Mouse (Mus musculus): ENCODE results near the gene Cct3. TPM values are rescaled to one million over a fixed set of nuclear protein-coding genes. Genes with fewer than 3 reads are reported as not detected.
A peak's percentile ranks its signal among the peaks of the same experiment; 100 is the strongest.
"Not testable (repeated sequence)": the region's sequence is repeated elsewhere in the genome, so short reads cannot be mapped to it uniquely, and the experiment has no call there.

The Cct3 gene
- total RNA-seq, 1 experiment = 920 TPM

- Histone ChIP-seq H3K36me3 (ENCODE audit: control insufficient read depth, insufficient read depth, low read length, poor library complexity, severe bottlenecking) (peaks cover 9% of the 10 kb centered on the region; the same call in 1 of the 2 replicates), H3K4me3 (ENCODE audit: insufficient read depth in 1 of 2, low read depth in 1 of 2, low read length in 2 of 2, poor library complexity in 1 of 2, severe bottlenecking in 1 of 2) (no peak within 1 kb of the TSS), H3K9ac (ENCODE audit: insufficient read depth, low read depth, low read length, poor library complexity, severe bottlenecking) (no peak within 1 kb of the TSS), H3K27ac (ENCODE audit: insufficient read depth, low read depth, low read length, poor library complexity, severe bottlenecking) (no peak within 1 kb of the TSS), H3K4me1 (ENCODE audit: control insufficient read depth in 2 of 2, insufficient read depth in 2 of 2, low read length in 2 of 2, poor library complexity in 1 of 2) (peaks cover 3 to 8% of the 10 kb centered on the region in 2 experiments), H3K9me3 (ENCODE audit: control insufficient read depth, insufficient read depth, low read depth, low read length) (no peaks in the 10 kb centered on the region)
- in situ Hi-C loops (cut with MboI; ENCODE audit: low sequenced_read_pairs in 2 of 2, unreplicated experiment in 2 of 2) = no loop called here
- TF ChIP-seq MAFK (IDR thresholded peaks at IDR 0.05; ENCODE audit: insufficient read depth, low read depth, low read length) (no peak), ZNF384 (IDR thresholded peaks at IDR 0.05; ENCODE audit: low read depth, low read length) (no peak), CHD2 (IDR thresholded peaks at IDR 0.05; ENCODE audit: low read depth, low read length) (no peak), ZC3H11A (IDR thresholded peaks at IDR 0.05; ENCODE audit: borderline replicate concordance, low read depth, low read length) (no peak), HCFC1 (IDR thresholded peaks at IDR 0.05; ENCODE audit: borderline replicate concordance, insufficient read depth, low read length) (no peak)
- no peak for DNase-seq (ENCODE audit: low read depth, low spot score)
Observed at GRCm38 (mm10) chr3:88287110-88287509, 9.8 kb upstream of the Cct3 start, which contains the start of gene Gm38392. Gene Gm38392 (minus strand): TSS chr3:88287210.

- H3K9ac ChIP-seq (ENCODE audit: insufficient read depth, low read depth, low read length, poor library complexity, severe bottlenecking); in situ Hi-C loops (cut with MboI; ENCODE audit: low sequenced_read_pairs in 2 of 2, unreplicated experiment in 2 of 2); DNase-seq (ENCODE audit: low read depth, low spot score): not testable (repeated sequence)
Observed at GRCm38 (mm10) chr3:88288133-88288713, 8.7 kb upstream of the Cct3 start.

GRCm38 (mm10) chr3:88291970-88292369, 4.9 kb upstream of the Cct3 start:
- no peak for DNase-seq (ENCODE audit: low read depth, low spot score)
- Histone ChIP-seq H3K4me1 (ENCODE audit: control insufficient read depth in 2 of 2, insufficient read depth in 2 of 2, low read length in 2 of 2, poor library complexity in 1 of 2) (peaks cover 3 to 5% of the 10 kb centered on the region in 2 experiments; a peak in 3 of 4 replicates), H3K9me3 (ENCODE audit: control insufficient read depth, insufficient read depth, low read depth, low read length) (no peaks in the 10 kb centered on the region), H3K4me3 (ENCODE audit: insufficient read depth in 1 of 2, low read depth in 1 of 2, low read length in 2 of 2, poor library complexity in 1 of 2, severe bottlenecking in 1 of 2) (no peak overlapping the region), H3K27ac (ENCODE audit: insufficient read depth, low read depth, low read length, poor library complexity, severe bottlenecking) (no peak overlapping the region), H3K36me3 (ENCODE audit: control insufficient read depth, insufficient read depth, low read length, poor library complexity, severe bottlenecking) (peaks cover 3% of the 10 kb centered on the region; the same call in 1 of the 2 replicates), H3K9ac (ENCODE audit: insufficient read depth, low read depth, low read length, poor library complexity, severe bottlenecking) (no peak overlapping the region)
- in situ Hi-C loops (cut with MboI; ENCODE audit: low sequenced_read_pairs in 2 of 2, unreplicated experiment in 2 of 2) = no loop called here
- peak; percentile 26; the same call in 1 of the 2 replicates for TF ChIP-seq ZC3H11A (IDR thresholded peaks at IDR 0.05; ENCODE audit: borderline replicate concordance, low read depth, low read length)
- no peak for TF ChIP-seq MAFK (IDR thresholded peaks at IDR 0.05; ENCODE audit: insufficient read depth, low read depth, low read length)
- no peak for TF ChIP-seq ZNF384 (IDR thresholded peaks at IDR 0.05; ENCODE audit: low read depth, low read length)
- TF ChIP-seq CHD2 (IDR thresholded peaks at IDR 0.05; ENCODE audit: low read depth, low read length) = no peak

More at GRCm38 (mm10) chr3:88288133-88288713, 8.7 kb upstream of the Cct3 start:
- H3K4me3 ChIP-seq (ENCODE audit: insufficient read depth in 1 of 2, low read depth in 1 of 2, low read length in 2 of 2, poor library complexity in 1 of 2, severe bottlenecking in 1 of 2); H3K4me1 ChIP-seq (ENCODE audit: control insufficient read depth in 2 of 2, insufficient read depth in 2 of 2, low read length in 2 of 2, poor library complexity in 1 of 2); H3K9me3 ChIP-seq (ENCODE audit: control insufficient read depth, insufficient read depth, low read depth, low read length); H3K36me3 ChIP-seq (ENCODE audit: control insufficient read depth, insufficient read depth, low read length, poor library complexity, severe bottlenecking): not testable (repeated sequence)
- H3K27ac ChIP-seq (ENCODE audit: insufficient read depth, low read depth, low read length, poor library complexity, severe bottlenecking) = peak overlapping the region; percentile 49; the same call in 1 of the 2 replicates

- H3K27ac ChIP-seq (ENCODE audit: insufficient read depth, low read depth, low read length, poor library complexity, severe bottlenecking) = peak overlapping the region; percentile 69; the same call in 1 of the 2 replicates
- H3K9me3 ChIP-seq (ENCODE audit: control insufficient read depth, insufficient read depth, low read depth, low read length); H3K4me1 ChIP-seq (ENCODE audit: control insufficient read depth in 2 of 2, insufficient read depth in 2 of 2, low read length in 2 of 2, poor library complexity in 1 of 2); H3K36me3 ChIP-seq (ENCODE audit: control insufficient read depth, insufficient read depth, low read length, poor library complexity, severe bottlenecking); DNase-seq (ENCODE audit: low read depth, low spot score): not testable (repeated sequence)
- H3K9ac ChIP-seq (ENCODE audit: insufficient read depth, low read depth, low read length, poor library complexity, severe bottlenecking) = peak overlapping the region; percentile 74; the same call in 1 of the 2 replicates
- H3K4me3 ChIP-seq (ENCODE audit: insufficient read depth in 1 of 2, low read depth in 1 of 2, low read length in 2 of 2, poor library complexity in 1 of 2, severe bottlenecking in 1 of 2) = peak overlapping the region in 1 of 2 experiments; percentile 76; a peak in 1 of 4 replicates
- in situ Hi-C loops (cut with MboI; ENCODE audit: low sequenced_read_pairs in 2 of 2, unreplicated experiment in 2 of 2) = loop anchor here in 1 of 2 experiments (5.0 kb wide), 1 partner anchor 42 kb away; the partner anchor contains the start of genes Smg5 and Tmem79
Observed at GRCm38 (mm10) chr3:88295272-88295671, 1.6 kb upstream of the Cct3 start.

- in situ Hi-C loops (cut with MboI; ENCODE audit: low sequenced_read_pairs in 2 of 2, unreplicated experiment in 2 of 2) = loop anchor here in 1 of 2 experiments (5.0 kb wide), 1 partner anchor 41 kb away; the partner anchor contains the start of genes Smg5 and Tmem79
- no peak for TF ChIP-seq ZNF384 (IDR thresholded peaks at IDR 0.05; ENCODE audit: low read depth, low read length)
- no peak for TF ChIP-seq CHD2 (IDR thresholded peaks at IDR 0.05; ENCODE audit: low read depth, low read length)
- no peak for TF ChIP-seq ZC3H11A (IDR thresholded peaks at IDR 0.05; ENCODE audit: borderline replicate concordance, low read depth, low read length)
Observed at GRCm38 (mm10) chr3:88296110-88296560, 781 bp upstream of the Cct3 start.

More at GRCm38 (mm10) chr3:88296110-88296560, 781 bp upstream of the Cct3 start:
- Histone ChIP-seq H3K9me3 (ENCODE audit: control insufficient read depth, insufficient read depth, low read depth, low read length) (no peaks in the 10 kb centered on the region), H3K4me1 (ENCODE audit: control insufficient read depth in 2 of 2, insufficient read depth in 2 of 2, low read length in 2 of 2, poor library complexity in 1 of 2) (peaks cover 3 to 5% of the 10 kb centered on the region in 2 experiments; a peak in 3 of 4 replicates), H3K36me3 (ENCODE audit: control insufficient read depth, insufficient read depth, low read length, poor library complexity, severe bottlenecking) (peaks cover 14% of the 10 kb centered on the region), H3K27ac (ENCODE audit: insufficient read depth, low read depth, low read length, poor library complexity, severe bottlenecking) (peak overlapping the region; percentile 69; the same call in 1 of the 2 replicates), H3K9ac (ENCODE audit: insufficient read depth, low read depth, low read length, poor library complexity, severe bottlenecking) (peak overlapping the region; percentile 84), H3K4me3 (ENCODE audit: insufficient read depth in 1 of 2, low read depth in 1 of 2, low read length in 2 of 2, poor library complexity in 1 of 2, severe bottlenecking in 1 of 2) (peak overlapping the region; percentile 70 to 76)
- DNase-seq (ENCODE audit: low read depth, low spot score) = no peak

All from ES-E14 (cell line).